Mouse (Mus musculus) liver, embryonic 14.5 days (tissue): ENCODE results near the gene Grtp1. TPM values are rescaled to one million over a fixed set of nuclear protein-coding genes. Genes with fewer than 3 reads are reported as not detected.

ENCODE experiments used
- ATAC-seq: fragments of 200-750 bp; cut with Nextera tagmentation; 2 replicates; pipeline ENCODE4 v1.8.0; 2017; ENCODE audit warnings: moderate number of reproducible peaks, mild to moderate bottlenecking, moderate library complexity; ENCODE audit not compliant: insufficient read depth
- DNase-seq, 3 experiments: peaks; one replicate each; pipeline ENCODE4 v3.0.0-alpha.2; 2012 to 2013; ENCODE audit warnings: low read depth in 3 of 3, low spot score in 3 of 3
- H3K27ac ChIP-seq: fragments of 300-500 bp; sonication (generic); 2 replicates; pipeline ENCODE4 v1.5.1; 2014; ENCODE audit warnings: moderate library complexity, mild to moderate bottlenecking, control low read depth, inconsistent platforms
- H3K27me3 ChIP-seq: fragments of 300-500 bp; sonication (generic); 2 replicates; pipeline ENCODE4 v1.6.1; 2014; ENCODE audit warnings: mild to moderate bottlenecking, low read length, moderate library complexity; ENCODE audit not compliant: control insufficient read depth, insufficient read depth
- H3K36me3 ChIP-seq: fragments of 300-500 bp; sonication (generic); replicated peaks from 2 replicates; pipeline ENCODE4 v1.6.1; 2014; ENCODE audit warnings: low read depth; ENCODE audit not compliant: control insufficient read depth, insufficient read depth
- H3K4me1 ChIP-seq, 2 experiments: fragments of 200-500 bp in 1 of 2; fragments of 300-500 bp in 1 of 2; sonication (generic) in 1 of 2; replicated peaks; 2 replicates each; pipeline ENCODE4 v1.6.1; 2012 to 2014; ENCODE audit warnings: antibody characterized with exemption in 1 of 2, inconsistent platforms in 1 of 2, low read length in 1 of 2; ENCODE audit not compliant: control insufficient read depth in 2 of 2, insufficient read depth in 2 of 2
- H3K4me2 ChIP-seq: fragments of 300-500 bp; sonication (generic); 2 replicates; pipeline ENCODE4 v1.6.1; 2014; ENCODE audit warnings: low read depth, mild to moderate bottlenecking, control low read depth, moderate library complexity
- H3K4me3 ChIP-seq, 2 experiments: fragments of 200-500 bp in 1 of 2; fragments of 300-500 bp in 1 of 2; sonication (generic) in 1 of 2; 2 replicates each; pipeline ENCODE4 v1.5.1; 2012 to 2014; ENCODE audit warnings: low read depth in 2 of 2, low read length in 2 of 2, mild to moderate bottlenecking in 2 of 2, control low read depth in 1 of 2, inconsistent platforms in 1 of 2, moderate library complexity in 1 of 2; ENCODE audit not compliant: insufficient read depth in 1 of 2
- H3K9ac ChIP-seq: fragments of 300-500 bp; sonication (generic); replicated peaks from 2 replicates; pipeline ENCODE4 v1.6.1; 2014; ENCODE audit warnings: mild to moderate bottlenecking, control low read depth, moderate library complexity
- H3K9me3 ChIP-seq: fragments of 300-500 bp; sonication (generic); 2 replicates; pipeline ENCODE4 v1.6.1; 2016; ENCODE audit warnings: low read length, mixed read lengths; ENCODE audit not compliant: control insufficient read depth
- CTCF ChIP-seq: IDR thresholded peaks from 2 replicates; pipeline ENCODE4 v1.5.1; 2016; ENCODE audit warnings: antibody characterized with exemption, low read depth, control low read depth
- EP300 ChIP-seq: IDR thresholded peaks from 2 replicates; pipeline ENCODE4 v1.6.1; 2016; ENCODE audit warnings: antibody characterized with exemption, low read depth
- WGBS: fragments of 180-500 bp; shearing (Covaris S2); extraction: QIAGEN DNeasy Blood & Tissue Kit; methylation state at CpG from one replicate; pipeline ENCODE4 v1.1.7; 2014; ENCODE audit not compliant: insufficient replicate concordance; 5-methylcytosine and 5-hydroxymethylcytosine counted together
- polyA plus RNA-seq, 2 experiments: library from polyadenylated mRNA; depleted of rRNA in 1 of 2; stranded (reverse) in 1 of 2; unstranded in 1 of 2; fragments of >200 nt; fragmentation: Nextera tagmentation in 1 of 2; extraction: Ambion mirVana in 1 of 2; gene quantifications; 2 replicates each; pipeline versions ENCODE4 v1.2.1 to v1.2.3; 2012 to 2014

The Grtp1 gene
- polyA plus RNA-seq, 2 experiments: 5.7 to 9.5 TPM

GRCm38 (mm10) chr8:13226288-13226687 is 25.9 kb upstream of the Grtp1 start:
- H3K27me3 ChIP-seq: no peaks in the 10 kb centered on the region
- H3K9ac ChIP-seq: no peak overlapping the region
- H3K36me3 ChIP-seq: no peaks in the 10 kb centered on the region
- H3K4me1 ChIP-seq: peaks cover 0 to 3% of the 10 kb centered on the region in 2 experiments; a peak in 1 of 4 replicates
- no peak for ATAC-seq
- no peaks in the 10 kb centered on the region for H3K9me3 ChIP-seq
- no peak overlapping the region for H3K27ac ChIP-seq
- TF ChIP-seq CTCF (no peak), EP300 (no peak)
- no peak for DNase-seq
- H3K4me2 ChIP-seq: no peak overlapping the region
- no peak overlapping the region for H3K4me3 ChIP-seq
- 58% methylated on average over 6 of the region's 6 CpGs for WGBS

GRCm38 (mm10) chr8:13224426-13224825 is 24.0 kb upstream of the Grtp1 start:
- DNase-seq (no peak), ATAC-seq (no peak)
- H3K9me3 ChIP-seq: no peaks in the 10 kb centered on the region
- no peak overlapping the region for H3K4me2 ChIP-seq
- H3K4me1 ChIP-seq: peaks cover 0 to 3% of the 10 kb centered on the region in 2 experiments; a peak in 1 of 4 replicates
- WGBS: 60% methylated on average over 9 of the region's 9 CpGs
- TF ChIP-seq EP300 (no peak), CTCF (no peak)
- H3K4me3 ChIP-seq: no peak overlapping the region
- no peaks in the 10 kb centered on the region for H3K27me3 ChIP-seq
- no peak overlapping the region for H3K27ac ChIP-seq
- H3K9ac ChIP-seq: no peak overlapping the region
- H3K36me3 ChIP-seq: no peaks in the 10 kb centered on the region

- Histone ChIP-seq H3K36me3 (no peaks in the 10 kb centered on the region), H3K4me3 (no peak overlapping the region), H3K27ac (no peak overlapping the region), H3K4me1 (peaks cover 0 to 7% of the 10 kb centered on the region in 2 experiments; a peak in 3 of 4 replicates), H3K9ac (no peak overlapping the region), H3K4me2 (no peak overlapping the region), H3K27me3 (no peaks in the 10 kb centered on the region), H3K9me3 (no peaks in the 10 kb centered on the region)
- no peak for DNase-seq
- no peak for TF ChIP-seq EP300
- TF ChIP-seq CTCF: no peak
- WGBS: 64% methylated on average over 4 of the region's 4 CpGs
- ATAC-seq: no peak
Observed at GRCm38 (mm10) chr8:13218441-13218840, 18.0 kb upstream of the Grtp1 start.

GRCm38 (mm10) chr8:13217986-13218385 is 17.6 kb upstream of the Grtp1 start:
- peaks cover 3 to 11% of the 10 kb centered on the region in 2 experiments for H3K4me1 ChIP-seq
- no peaks in the 10 kb centered on the region for H3K9me3 ChIP-seq
- H3K4me2 ChIP-seq: no peak overlapping the region
- H3K36me3 ChIP-seq: no peaks in the 10 kb centered on the region
- ATAC-seq (no peak), DNase-seq (no peak)
- no peak overlapping the region for H3K27ac ChIP-seq
- H3K27me3 ChIP-seq: no peaks in the 10 kb centered on the region
- no peak overlapping the region for H3K9ac ChIP-seq
- no peak overlapping the region for H3K4me3 ChIP-seq
- TF ChIP-seq EP300: no peak
- TF ChIP-seq CTCF: no peak

- H3K9me3 ChIP-seq: no peaks in the 10 kb centered on the region
- no peak overlapping the region for H3K27ac ChIP-seq
- H3K4me1 ChIP-seq: peaks cover 3 to 16% of the 10 kb centered on the region in 2 experiments
- no peaks in the 10 kb centered on the region for H3K36me3 ChIP-seq
- DNase-seq (no peak), ATAC-seq (no peak)
- TF ChIP-seq CTCF (no peak), EP300 (no peak)
- 61% methylated on average over 5 of the region's 5 CpGs for WGBS
- H3K4me2 ChIP-seq: no peak overlapping the region
- no peaks in the 10 kb centered on the region for H3K27me3 ChIP-seq
- no peak overlapping the region for H3K4me3 ChIP-seq
- no peak overlapping the region for H3K9ac ChIP-seq
Observed at GRCm38 (mm10) chr8:13217093-13217492, 16.7 kb upstream of the Grtp1 start.

GRCm38 (mm10) chr8:13216386-13216785 is 16.0 kb upstream of the Grtp1 start:
- no peak for DNase-seq
- TF ChIP-seq CTCF (no peak), EP300 (no peak)
- H3K4me2 ChIP-seq: no peak overlapping the region
- no peaks in the 10 kb centered on the region for H3K9me3 ChIP-seq
- no peaks in the 10 kb centered on the region for H3K27me3 ChIP-seq
- no peak overlapping the region for H3K27ac ChIP-seq
- no peaks in the 10 kb centered on the region for H3K36me3 ChIP-seq
- H3K4me1 ChIP-seq: peaks cover 3 to 16% of the 10 kb centered on the region in 2 experiments
- 67% methylated on average over 8 of the region's 8 CpGs for WGBS
- ATAC-seq: no peak
- no peak overlapping the region for H3K9ac ChIP-seq
- no peak overlapping the region for H3K4me3 ChIP-seq
